Mouse (Mus musculus) embryonic stem cell, embryonic (primary cell): ENCODE measurements around the gene Fam19a3.

ENCODE experiments used
- CTCF ChIA-PET, 4 experiments: fragments of 300-600 bp in 2 of 4; fragments of 350-600 bp in 2 of 4; sonication (Branson Sonifier 250); formaldehyde crosslinking; loops; one replicate each; lab custom pipeline; 2022; ENCODE audit warnings: inconsistent platforms in 2 of 4; lab: Charles Lee
- POLR2A ChIA-PET, 4 experiments: fragments of 300-600 bp in 2 of 4; fragments of 350-600 bp in 2 of 4; sonication (Branson Sonifier 250); formaldehyde crosslinking; loops; one replicate each; lab custom pipeline; 2022; ENCODE audit warnings: antibody characterized with exemption in 4 of 4, inconsistent platforms in 1 of 4; lab: Charles Lee

Fam19a3 gene

DNA sequence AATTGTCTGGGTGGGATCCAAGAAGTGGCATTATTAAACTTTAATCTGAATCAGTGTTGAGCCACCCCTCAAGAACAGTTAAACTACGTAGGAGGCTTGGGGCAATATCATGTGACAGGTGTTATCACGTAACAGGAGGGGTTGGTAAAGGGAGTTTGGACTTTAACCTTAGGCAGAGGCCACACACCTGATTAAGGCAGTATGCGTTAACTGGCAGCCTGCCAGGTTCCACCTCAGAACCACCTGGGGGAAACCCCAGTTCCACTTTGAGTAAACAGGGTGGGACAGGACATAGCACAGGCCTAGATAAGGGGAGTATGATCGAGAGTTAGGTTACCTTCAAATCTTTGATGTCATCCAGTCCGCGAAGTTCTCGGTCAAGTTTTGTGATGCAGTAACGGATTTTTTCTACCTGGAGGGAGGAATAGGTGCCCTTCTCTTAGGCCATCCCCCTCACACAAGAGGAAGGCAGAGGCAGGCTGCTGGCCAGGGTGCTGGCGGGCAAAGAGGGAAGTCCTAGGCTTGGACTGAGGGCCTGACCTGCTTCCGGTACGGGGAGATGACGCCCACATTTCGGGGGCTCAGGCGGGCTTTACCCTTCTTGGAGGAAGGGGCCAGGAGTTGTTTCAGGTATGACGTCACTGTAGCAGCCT is 14.9 kb upstream of the Fam19a3 start:
- ChIA-PET CTCF (no interaction called here), POLR2A (interaction anchor here in 2 of 4 experiments (0.9 to 3.4 kb wide), 8 partner anchors 9 to 68 kb away, joined by 3 to 34 read pairs (median 6); partner anchors contain the start of genes Capza1 (in 2 of the 2), St7l (in 2 of the 2) and Mov10 (in 1 of the 2))

DNA sequence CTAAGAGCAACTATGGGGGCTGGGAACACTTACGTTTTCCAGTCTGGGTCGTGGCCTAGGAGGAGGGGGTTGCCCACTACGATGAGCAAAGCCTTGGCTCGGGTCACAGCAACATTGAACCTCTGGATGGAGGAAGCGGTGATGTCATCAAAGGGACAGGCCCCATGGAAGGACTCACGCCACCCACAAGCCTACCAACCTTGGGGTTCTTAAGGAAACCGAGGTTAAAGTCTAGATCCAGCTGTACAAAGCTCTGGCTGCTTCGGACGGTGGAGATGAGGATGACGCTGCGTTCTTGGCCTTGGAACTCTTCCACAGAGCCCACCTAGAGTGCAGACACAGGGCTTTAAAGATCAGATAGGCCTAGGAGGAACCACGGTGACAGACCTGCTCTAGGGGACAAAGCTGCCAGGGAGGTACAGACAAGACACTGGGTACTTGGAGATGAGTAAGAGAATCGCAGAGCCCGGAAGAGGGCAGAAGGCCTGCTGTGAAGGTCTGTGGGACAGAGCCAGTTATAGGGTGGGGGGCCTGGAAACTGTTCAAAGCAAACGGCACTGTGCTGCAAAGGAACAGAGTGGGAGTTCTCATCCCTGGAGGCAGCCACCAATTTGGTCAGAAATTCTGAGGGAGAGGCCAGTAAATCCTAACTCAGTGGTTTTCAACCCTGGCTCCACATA is 14.2 kb upstream of the Fam19a3 start:
- ChIA-PET POLR2A (interaction anchor here in 2 of 4 experiments (0.9 to 3.4 kb wide), 7 partner anchors 9 to 68 kb away, joined by 3 to 34 read pairs (median 8); partner anchors contain the start of genes Capza1 (in 1 of the 2), Mov10 (in 1 of the 2) and St7l (in 1 of the 2)), CTCF (interaction anchor here in 2 of 4 experiments (0.6 to 0.7 kb wide), 2 partner anchors 15 to 148 kb away, joined by 3 read pairs; partner anchors contain the start of gene Ppm1j (in 1 of the 2))

DNA sequence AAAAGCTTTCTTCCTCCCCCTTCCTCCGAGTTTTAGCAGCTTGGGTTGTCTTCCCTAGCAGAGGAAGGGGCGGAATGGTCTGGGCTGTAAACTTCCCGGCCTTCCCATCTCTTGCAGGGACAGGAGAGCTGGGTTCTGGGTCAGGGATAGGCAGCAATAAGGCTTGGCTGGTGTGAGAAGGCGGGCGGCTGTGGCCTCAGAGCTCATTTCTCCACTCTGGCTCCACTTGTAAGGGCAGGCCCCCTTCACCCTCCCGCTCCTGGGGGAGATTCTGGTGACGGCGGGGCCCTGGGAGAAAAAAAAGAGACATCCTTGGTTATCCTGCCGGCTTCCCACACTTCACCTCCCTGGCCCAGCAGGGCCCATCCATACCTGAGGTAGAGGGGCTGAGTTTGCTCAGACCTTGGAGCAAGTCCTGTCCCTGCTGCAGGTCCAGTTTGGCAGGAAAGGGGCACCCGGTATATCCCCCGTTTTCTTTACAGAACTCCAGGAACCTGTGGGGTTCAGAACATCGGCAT is 13.4 kb upstream of the Fam19a3 start:
- ChIA-PET POLR2A (interaction anchor here (0.6 to 3.4 kb wide), 25 partner anchors 8 to 991 kb away, joined by 3 to 34 read pairs (median 5); partner anchors contain the start of genes Fam19a3 (in 3 of the 4), Ppm1j (in 3 of the 4), Capza1 (in 2 of the 4) and Mov10 (in 2 of the 4)), CTCF (interaction anchor here (0.6 to 1.4 kb wide), 11 partner anchors 13 to 1195 kb away, joined by 3 to 7 read pairs (median 3); partner anchors contain the start of genes Fam19a3 (in 2 of the 4), Capza1 (in 1 of the 4), Ppm1j (in 1 of the 4) and St7l (in 1 of the 4))

GRCm38 (mm10) chr3:104793871-104794828 is 12.5 kb upstream of the Fam19a3 start:
- ChIA-PET CTCF (interaction anchor here (0.6 to 1.4 kb wide), 9 partner anchors 12 to 1196 kb away, joined by 3 to 7 read pairs (median 3); partner anchors contain the start of genes Fam19a3 (in 2 of the 4), Capza1 (in 1 of the 4), Ppm1j (in 1 of the 4) and St7l (in 1 of the 4)), POLR2A (interaction anchor here in 3 of 4 experiments (0.7 to 3.4 kb wide), 25 partner anchors 9 to 265 kb away, joined by 3 to 34 read pairs (median 5); partner anchors contain the start of genes Fam19a3 (in 3 of the 3), Ppm1j (in 3 of the 3), Capza1 (in 2 of the 3) and Mov10 (in 2 of the 3))

DNA sequence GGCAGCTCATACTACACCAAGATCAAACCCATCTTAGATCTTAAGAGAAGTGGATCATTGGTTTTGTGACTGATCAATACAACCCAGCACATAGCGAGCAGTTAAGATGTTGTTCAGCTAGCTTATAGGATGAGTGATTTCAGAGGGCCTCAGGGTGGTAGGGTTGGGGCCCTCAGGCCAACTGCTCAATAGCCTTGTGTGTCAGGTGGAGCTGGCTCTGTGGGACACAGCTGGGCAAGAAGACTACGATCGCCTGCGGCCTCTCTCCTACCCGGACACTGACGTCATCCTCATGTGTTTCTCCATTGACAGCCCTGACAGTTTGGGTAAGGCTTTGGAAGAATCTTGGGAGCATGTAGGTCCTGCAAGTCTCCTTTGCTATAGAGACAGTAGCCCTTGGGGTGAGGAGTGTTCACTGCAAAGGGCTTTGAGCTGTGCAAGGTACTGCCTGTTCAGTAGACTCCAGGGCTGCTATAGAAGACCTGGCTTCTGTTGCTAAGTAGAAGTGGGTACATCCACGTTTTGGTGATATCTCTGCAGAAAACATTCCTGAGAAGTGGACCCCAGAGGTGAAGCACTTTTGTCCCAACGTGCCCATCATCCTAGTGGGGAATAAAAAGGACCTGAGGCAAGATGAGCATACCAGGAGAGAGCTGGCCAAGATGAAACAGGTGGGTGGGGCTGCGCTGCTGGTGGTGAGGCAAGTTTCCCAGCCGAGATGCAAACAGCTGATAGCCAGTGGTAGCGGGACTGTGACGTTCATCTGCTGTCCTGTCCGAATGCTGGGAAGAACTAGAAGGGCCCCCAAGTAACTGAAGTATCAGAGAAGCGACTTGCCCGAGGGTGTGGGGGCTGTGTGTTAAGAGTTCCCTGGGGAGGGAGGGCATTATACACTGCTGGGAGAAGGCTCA is 11.0 kb upstream of the Fam19a3 start:
- ChIA-PET CTCF (no interaction called here), POLR2A (interaction anchor here in 3 of 4 experiments (0.6 to 4.9 kb wide), 9 partner anchors 11 to 105 kb away, joined by 3 to 56 read pairs (median 4); partner anchors contain the start of genes Mov10 (in 2 of the 3), Fam19a3 (in 1 of the 3) and Ppm1j (in 1 of the 3))

DNA sequence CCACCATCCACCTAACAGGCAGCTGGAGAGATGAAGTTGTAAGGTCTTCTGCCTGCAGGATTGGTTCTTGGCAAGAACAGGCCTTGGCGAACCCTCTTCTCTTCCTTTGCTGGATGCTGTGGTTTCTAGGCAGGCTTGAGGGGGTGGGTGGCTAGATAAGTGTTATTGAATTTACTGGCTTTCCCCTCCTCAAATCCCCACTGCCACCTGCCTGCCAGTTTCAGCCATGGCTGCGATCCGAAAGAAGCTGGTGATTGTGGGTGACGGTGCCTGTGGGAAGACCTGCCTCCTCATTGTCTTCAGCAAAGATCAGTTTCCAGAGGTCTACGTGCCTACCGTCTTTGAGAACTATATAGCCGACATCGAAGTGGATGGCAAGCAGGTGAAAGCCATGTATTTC is 10.0 kb upstream of the Fam19a3 start:
- CTCF ChIA-PET = interaction anchor here in 1 of 4 experiments (0.7 kb wide), 1 partner anchor 1149 kb away, joined by 3 read pairs; no protein-coding TSS in a partner anchor

DNA sequence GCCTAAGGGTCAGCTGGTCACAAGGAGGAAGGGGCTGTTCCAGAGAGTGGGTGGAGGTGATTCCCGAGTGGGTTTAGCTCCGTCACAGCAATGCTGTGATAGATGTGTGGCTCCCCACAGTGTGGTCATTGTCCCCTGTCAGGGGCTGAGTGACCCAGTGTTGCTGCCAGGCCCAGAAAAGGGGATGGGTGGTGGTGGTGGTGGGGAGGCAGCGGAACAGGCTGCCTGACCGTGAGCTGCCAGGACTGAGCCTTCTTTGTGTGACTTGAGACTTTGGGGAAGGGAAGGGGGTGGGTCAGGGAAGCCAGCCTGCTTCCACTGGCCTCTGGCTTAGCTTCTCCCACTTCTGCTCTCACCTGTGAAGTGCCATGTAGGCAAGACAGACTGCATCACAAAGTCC is 9.4 kb upstream of the Fam19a3 start:
- CTCF ChIA-PET = interaction anchor here in 2 of 4 experiments (0.6 to 3.1 kb wide), 4 partner anchors 13 to 262 kb away, joined by 3 to 9 read pairs (median 4); partner anchors contain the start of gene Cttnbp2nl (in 1 of the 2)
- POLR2A ChIA-PET = interaction anchor here in 3 of 4 experiments (0.7 to 4.9 kb wide), 21 partner anchors 10 to 152 kb away, joined by 3 to 56 read pairs (median 4); partner anchors contain the start of genes Mov10 (in 3 of the 3), Capza1 (in 2 of the 3), Ppm1j (in 2 of the 3) and Fam19a3 (in 1 of the 3)

More for the DNA sequence above, 10.0 kb upstream of the Fam19a3 start:
- POLR2A ChIA-PET = interaction anchor here in 2 of 4 experiments (0.6 to 4.9 kb wide), 9 partner anchors 11 to 104 kb away, joined by 3 to 56 read pairs (median 6); partner anchors contain the start of genes Ppm1j (in 2 of the 2), Capza1 (in 1 of the 2), Fam19a3 (in 1 of the 2) and Mov10 (in 1 of the 2)

DNA sequence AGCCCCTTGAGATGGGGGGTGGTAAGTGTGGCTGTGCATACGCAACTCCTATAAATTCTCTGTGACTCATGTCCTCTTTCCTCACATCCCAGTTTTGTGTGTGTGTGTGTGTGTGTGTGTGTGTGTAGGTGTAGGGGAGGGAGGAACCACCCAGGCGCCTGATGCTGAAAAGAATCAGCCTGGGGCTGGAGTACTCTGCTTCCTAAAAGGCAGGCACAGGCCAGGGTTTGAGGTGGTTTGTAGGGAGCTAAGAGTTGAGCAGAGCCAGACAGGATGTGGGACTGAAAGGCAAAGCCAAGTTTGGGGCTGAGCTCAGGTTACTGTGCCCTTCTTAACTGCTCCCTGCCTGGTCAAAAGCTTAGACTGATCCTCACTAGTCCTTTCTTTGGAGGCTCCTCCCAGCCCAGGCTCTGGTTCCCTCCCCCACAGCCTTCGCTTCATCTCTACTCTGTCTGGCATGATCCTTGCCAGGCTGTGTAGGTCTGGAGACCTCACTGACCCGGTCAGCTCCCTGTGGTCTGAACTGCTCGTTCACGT is 8.8 kb upstream of the Fam19a3 start:
- POLR2A ChIA-PET = interaction anchor here in 3 of 4 experiments (0.7 to 4.9 kb wide), 25 partner anchors 9 to 268 kb away, joined by 3 to 56 read pairs (median 4); partner anchors contain the start of genes Mov10 (in 3 of the 3), Capza1 (in 2 of the 3), Ppm1j (in 2 of the 3) and Fam19a3 (in 1 of the 3)

GRCm38 (mm10) chr3:104789822-104790221 is 8.2 kb upstream of the Fam19a3 start:
- ChIA-PET CTCF (interaction anchor here in 3 of 4 experiments (0.6 to 3.1 kb wide), 9 partner anchors 13 to 263 kb away, joined by 3 to 17 read pairs (median 6); partner anchors contain the start of gene Cttnbp2nl (in 1 of the 3)), POLR2A (interaction anchor here (0.6 to 4.9 kb wide), 34 partner anchors 9 to 893 kb away, joined by 3 to 56 read pairs (median 5); partner anchors contain the start of genes Mov10 (in 3 of the 4), Capza1 (in 2 of the 4), Ppm1j (in 2 of the 4) and Fam19a3 (in 1 of the 4))

More for the DNA sequence above, 8.8 kb upstream of the Fam19a3 start:
- CTCF ChIA-PET = interaction anchor here in 2 of 4 experiments (0.6 to 3.1 kb wide), 5 partner anchors 13 to 263 kb away, joined by 3 to 9 read pairs (median 4); partner anchors contain the start of gene Cttnbp2nl (in 1 of the 2)

GRCm38 (mm10) chr3:104789312-104789605 is 7.6 kb upstream of the Fam19a3 start:
- ChIA-PET CTCF (interaction anchor here (0.6 to 3.1 kb wide), 24 partner anchors 12 to 1110 kb away, joined by 3 to 17 read pairs (median 6); partner anchors contain the start of genes Mov10 (in 2 of the 4) and Capza1 (in 1 of the 4)), POLR2A (interaction anchor here (0.5 to 4.9 kb wide), 35 partner anchors 9 to 893 kb away, joined by 3 to 56 read pairs (median 5); partner anchors contain the start of genes Ppm1j (in 3 of the 4), Capza1 (in 2 of the 4), Mov10 (in 2 of the 4) and St7l (in 2 of the 4))

- ChIA-PET CTCF (interaction anchor here (0.6 to 3.1 kb wide), 24 partner anchors 11 to 1111 kb away, joined by 3 to 17 read pairs (median 6); partner anchors contain the start of genes Mov10 (in 2 of the 4) and Capza1 (in 1 of the 4)), POLR2A (interaction anchor here (0.5 to 4.9 kb wide), 36 partner anchors 8 to 270 kb away, joined by 3 to 56 read pairs (median 5); partner anchors contain the start of genes Mov10 (in 3 of the 4), Ppm1j (in 3 of the 4), Capza1 (in 2 of the 4) and St7l (in 2 of the 4))
Observed at GRCm38 (mm10) chr3:104788561-104789311, 7.1 kb upstream of the Fam19a3 start.

DNA sequence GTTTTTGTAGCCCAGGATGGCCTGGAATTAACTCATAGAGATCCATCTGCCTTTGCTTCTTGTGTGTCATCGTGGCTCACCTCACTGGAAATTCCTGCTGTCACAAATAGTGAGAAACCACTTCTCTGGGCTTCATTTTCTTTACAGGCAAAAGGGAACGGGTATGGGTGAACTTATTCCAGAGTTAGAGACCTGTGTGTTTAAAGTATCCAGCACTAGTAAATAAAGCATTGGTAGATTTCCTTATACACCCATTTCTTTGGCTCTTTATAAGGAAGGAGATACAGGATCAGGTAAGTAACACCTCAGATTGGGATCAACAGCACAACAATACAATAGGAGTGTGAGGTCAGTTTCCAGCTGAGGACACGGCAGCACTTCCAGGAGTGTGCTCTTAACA is 6.4 kb upstream of the Fam19a3 start, which contains the start of gene Rhoc:
Gene Rhoc (plus strand): TSS at position 301 of the 400 bp plus-strand sequence.
- POLR2A ChIA-PET = interaction anchor here in 3 of 4 experiments (1.0 to 4.9 kb wide), 21 partner anchors 11 to 271 kb away, joined by 3 to 56 read pairs (median 5); partner anchors contain the start of genes Mov10 (in 3 of the 3), Capza1 (in 2 of the 3), St7l (in 2 of the 3) and Slc16a1 (in 1 of the 3)
- CTCF ChIA-PET = interaction anchor here (0.9 to 3.1 kb wide), 18 partner anchors 11 to 271 kb away, joined by 3 to 17 read pairs (median 6); partner anchors contain the start of gene Mov10 (in 2 of the 4)

DNA sequence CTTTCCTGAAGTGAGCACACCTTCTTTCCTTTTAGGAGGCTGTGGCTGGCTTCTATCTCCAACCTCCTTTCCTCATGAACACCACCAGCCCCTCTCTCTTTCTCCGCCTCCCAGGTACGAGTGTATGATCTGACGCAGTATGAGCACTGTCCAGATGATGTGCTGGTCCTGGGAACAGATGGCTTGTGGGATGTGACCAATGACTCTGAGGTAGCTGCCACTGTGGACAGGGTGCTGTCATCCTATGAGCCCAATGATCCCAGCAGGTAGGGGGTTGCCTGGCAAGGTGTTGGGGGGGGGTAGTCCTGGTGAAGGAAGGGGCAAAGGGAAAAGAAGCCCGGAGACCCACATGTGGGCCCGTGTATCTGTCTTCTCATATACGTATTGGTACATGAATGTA is 3.6 kb upstream of the Fam19a3 start:
- CTCF ChIA-PET = interaction anchor here in 1 of 4 experiments (0.9 kb wide), 1 partner anchor 27 kb away, joined by 3 read pairs; no protein-coding TSS in a partner anchor
- POLR2A ChIA-PET = interaction anchor here in 1 of 4 experiments (1.7 to 2.1 kb wide), 2 partner anchors 9 to 30 kb away, joined by 6 to 7 read pairs; no protein-coding TSS in a partner anchor
